Mouse (Mus musculus): ENCODE data around the gene Clca1. TPM values are rescaled to one million over a fixed set of nuclear protein-coding genes. Genes with fewer than 3 reads are reported as not detected.
"Not testable (repeated sequence)": the region's sequence is repeated elsewhere in the genome, so short reads cannot be mapped to it uniquely, and the experiment has no call there.

Gene Clca1
- not detected for polyA plus RNA-seq (2017; shearing (Covaris generic))

GRCm38 (mm10) chr3:145032676-145033075 lies at the start of gene Clca1:
TSS of gene Clca1 (minus strand) at chr3:145032776.
- no peak for ATAC-seq

DNA sequence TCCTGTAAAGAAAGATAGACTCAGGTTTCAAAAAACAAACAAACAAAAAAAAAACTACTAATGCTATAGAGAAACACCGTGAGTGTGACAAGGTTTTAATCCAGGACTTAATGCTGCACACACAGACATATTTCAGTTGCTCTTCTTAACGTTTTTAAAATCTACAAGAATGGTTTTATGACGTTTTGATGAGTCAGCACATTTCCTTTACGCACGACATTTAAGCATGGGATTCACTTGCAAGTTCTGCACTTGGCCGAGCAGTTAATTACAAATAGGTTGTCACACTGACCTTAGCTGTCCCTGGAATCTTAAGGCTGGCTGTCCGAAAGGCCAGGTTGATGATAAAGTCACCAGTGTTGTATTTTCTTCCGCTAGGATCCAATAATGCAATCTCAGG lies 48.3 kb upstream of the Clca1 start:
- ATAC-seq: no peak

DNA sequence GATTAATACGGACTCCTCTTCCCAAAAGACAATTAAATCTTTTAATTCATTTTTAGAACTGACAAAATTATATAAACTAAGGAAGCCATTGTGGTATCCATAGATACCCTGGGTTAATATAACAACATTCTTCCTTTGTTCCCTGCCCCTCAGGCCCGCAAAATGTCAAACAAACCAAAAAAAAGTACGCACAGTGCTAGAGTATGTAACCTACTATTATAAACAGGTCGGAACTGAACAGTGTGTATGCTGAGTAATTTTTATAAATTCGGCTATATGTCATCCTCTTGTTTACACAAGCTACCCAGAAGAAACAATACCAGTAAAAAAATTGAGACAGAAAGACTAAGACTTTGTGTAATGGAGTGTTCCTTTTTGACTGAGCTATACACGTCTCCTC lies 45.8 kb upstream of the Clca1 start:
- ATAC-seq: no peak

DNA sequence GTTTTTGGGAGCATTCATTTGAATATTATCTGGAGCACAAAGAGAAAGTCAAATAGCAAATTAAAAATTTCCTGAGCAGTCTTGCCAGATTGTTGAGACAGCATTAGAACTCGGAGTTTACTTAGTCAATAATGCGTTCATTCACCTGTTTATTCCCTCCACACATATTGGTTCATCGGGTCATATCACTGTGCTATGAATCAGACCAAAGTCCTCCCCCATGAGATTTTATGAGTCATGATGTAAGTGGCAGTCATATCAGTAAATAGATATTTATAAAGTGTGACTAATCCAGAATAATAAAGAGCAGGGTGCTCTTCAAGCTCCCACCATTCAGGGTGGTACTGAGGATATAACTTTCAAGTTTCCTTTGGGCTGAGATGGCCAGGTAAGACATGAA lies 39.8 kb upstream of the Clca1 start:
- ATAC-seq: no peak

DNA sequence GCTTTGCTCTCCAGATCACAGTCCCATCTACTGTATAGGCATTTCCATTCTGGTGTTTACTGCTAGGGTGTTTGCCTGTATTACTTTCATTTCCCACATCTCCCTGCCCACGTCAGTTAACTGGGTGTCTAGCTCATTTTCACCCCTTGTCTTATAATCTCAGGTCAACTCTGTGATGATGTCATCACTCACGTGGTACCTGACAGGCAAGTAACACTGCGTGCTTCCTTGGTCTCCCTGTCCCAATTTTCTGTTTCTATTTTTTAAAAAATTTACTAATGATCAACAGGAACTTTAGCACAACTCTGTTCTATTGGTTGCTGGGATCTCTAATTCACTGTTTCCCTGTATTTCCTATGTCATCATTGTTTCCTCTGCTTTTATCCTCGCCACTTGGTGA lies 36.4 kb upstream of the Clca1 start:
- ATAC-seq: no peak

- ATAC-seq: not testable (repeated sequence)
Measured at GRCm38 (mm10) chr3:145055138-145055537, 22.6 kb upstream of the Clca1 start.

- no peak for ATAC-seq
Measured at GRCm38 (mm10) chr3:145049820-145050219, 17.2 kb upstream of the Clca1 start.

DNA sequence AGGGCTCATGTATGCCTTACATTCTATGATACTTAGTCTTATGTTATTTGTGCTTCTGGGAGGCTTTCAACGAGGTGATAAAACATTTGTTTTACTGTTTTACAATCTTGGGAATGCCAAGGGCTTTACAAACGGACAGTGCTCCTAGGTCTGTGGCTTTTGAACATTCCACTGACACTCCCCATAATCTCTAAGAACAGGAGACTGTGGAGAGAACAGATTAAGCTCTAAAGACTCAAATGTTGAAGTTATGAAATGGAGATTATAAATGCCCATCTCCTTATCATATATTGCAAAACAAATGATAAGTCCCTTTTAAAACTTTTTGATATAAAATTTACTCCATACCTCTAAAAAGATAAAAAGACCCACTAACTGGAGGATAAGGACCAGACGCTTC lies 6.2 kb upstream of the Clca1 start:
- no peak for ATAC-seq

DNA sequence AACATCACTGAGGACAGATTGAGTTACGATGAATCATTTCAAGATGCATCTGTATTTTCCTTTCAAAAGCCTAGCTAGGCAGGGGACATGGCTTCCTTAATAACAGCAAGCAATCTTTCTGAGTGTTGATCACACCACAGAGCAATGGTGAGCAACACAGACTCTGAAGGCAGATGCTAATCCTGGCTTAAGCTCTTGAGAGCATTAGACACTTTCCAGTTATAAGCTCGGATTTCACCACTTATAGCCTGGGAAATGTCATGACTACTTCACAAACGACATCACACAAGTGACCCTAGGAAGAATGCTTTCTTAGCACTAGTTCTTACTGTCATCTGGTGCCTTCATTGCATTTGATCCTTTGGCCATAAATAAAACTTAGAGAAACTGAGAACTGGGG lies 4.5 kb downstream of the Clca1 start:
- no peak for ATAC-seq

GRCm38 (mm10) chr3:145026750-145027149 lies 5.8 kb downstream of the Clca1 start:
- ATAC-seq: no peak

DNA sequence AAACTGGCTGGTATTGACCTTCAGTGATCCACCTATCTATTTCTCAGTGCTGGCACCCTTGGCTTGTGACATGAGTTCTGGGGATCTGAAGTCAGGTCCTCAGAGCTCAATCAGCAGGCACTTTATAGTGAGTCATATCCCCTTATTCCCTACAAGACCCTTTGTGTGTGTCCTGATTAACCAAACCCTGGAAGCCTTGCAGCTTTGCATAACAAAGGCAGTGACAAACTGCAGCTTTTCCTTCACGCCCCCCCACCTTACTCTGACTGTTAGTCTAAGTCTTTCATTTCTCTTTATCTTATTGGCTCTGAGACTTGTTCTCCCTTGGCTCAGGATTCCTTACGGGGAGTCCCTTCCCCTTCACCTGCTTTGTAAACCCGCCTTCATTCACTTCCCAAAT lies 14.8 kb downstream of the Clca1 start:
- ATAC-seq: no peak

GRCm38 (mm10) chr3:145004422-145004821 lies 28.2 kb downstream of the Clca1 start:
- ATAC-seq: no peak

GRCm38 (mm10) chr3:145000912-145001311 lies 31.7 kb downstream of the Clca1 start:
- ATAC-seq: no peak

GRCm38 (mm10) chr3:144993055-144993454 lies 39.5 kb downstream of the Clca1 start:
- ATAC-seq: no peak

GRCm38 (mm10) chr3:144992618-144993017 lies 40.0 kb downstream of the Clca1 start:
- ATAC-seq: no peak

DNA sequence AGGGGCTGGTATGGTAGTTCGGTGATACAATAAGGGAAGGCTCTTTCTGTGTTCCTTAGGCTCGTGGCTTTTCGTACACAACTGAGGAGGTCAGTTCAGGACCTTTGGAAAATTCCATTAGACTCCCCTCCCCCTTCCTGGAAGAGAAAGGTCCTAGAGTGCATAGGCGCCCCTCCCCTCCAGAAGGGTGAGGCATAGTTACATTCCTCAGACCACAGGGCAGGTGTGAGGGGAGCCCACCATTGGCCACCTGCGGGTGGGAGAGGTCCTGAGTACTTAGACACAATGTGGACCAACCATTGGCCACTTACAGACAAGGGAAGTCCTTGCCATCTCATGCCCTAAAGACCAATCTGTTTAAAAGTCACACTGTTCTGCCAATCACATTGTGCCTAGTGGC lies 46.7 kb downstream of the Clca1 start:
- ATAC-seq: no peak

DNA sequence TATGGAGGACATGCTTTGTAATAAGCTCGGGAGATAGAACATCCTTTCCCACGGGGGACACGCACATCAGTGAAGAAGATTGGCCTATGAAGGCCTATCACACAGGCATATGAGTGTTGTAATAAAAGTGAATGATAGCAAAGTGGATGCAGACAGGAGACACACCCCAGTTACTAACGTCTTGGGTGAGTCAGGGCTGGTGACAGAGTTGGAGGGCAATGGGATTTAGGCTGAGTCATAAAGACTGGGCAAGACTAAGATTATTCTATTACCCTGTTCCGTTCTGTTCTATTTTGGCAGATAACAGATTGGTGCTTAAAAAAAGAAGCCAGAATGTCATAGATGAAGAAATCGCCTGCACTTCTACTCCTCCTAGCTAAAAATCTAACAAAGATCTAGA lies 52.0 kb downstream of the Clca1 start:
- ATAC-seq: no peak

DNA sequence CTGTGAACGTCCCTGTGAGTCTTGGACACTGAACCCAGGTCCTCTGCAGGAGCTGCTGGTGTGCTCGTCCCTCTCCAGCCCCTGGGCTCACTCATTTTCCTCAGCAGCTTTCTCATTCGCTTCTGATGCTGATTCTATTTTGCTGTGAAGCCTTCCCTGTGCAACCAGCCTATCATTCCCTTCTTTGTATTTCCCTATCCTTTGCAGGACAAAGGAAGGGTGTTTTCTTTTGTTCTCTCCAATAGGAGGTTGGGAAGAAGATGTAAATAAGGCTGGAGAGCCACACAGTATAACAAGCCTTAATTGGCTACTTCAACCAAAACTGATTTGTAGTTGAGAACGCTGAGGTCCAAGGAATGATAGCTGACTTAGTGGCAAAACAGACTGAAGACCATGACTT lies 54.9 kb downstream of the Clca1 start:
- ATAC-seq: no peak

- no peak for ATAC-seq
Measured at GRCm38 (mm10) chr3:144976091-144976490, 56.5 kb downstream of the Clca1 start.

- ATAC-seq: no peak
Measured at GRCm38 (mm10) chr3:144974945-144975344, 57.6 kb downstream of the Clca1 start, which contains the start of gene Clca4a. TSS of gene Clca4a (minus strand) at chr3:144975045.

GRCm38 (mm10) chr3:144971553-144972270 lies 60.9 kb downstream of the Clca1 start:
- ATAC-seq: no peak

DNA sequence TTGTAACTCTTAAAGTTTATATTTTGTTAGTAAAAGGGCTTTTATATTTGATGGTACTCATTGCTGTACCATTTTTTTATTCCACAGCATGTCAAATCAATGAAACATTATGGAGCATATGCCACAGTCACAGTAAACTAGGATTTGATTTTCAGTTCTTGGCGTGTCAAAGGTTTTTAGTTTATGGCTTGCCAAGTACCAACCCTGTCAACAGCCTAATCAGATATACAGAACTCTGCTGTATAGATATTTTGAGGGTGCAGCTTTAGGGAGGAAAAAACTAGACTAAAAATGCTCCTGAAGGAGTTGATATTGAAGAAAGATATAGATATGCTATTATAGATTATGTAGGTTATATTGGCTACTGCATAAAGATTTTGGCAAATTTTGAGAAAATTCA lies 62.8 kb downstream of the Clca1 start:
- ATAC-seq: no peak

GRCm38 (mm10) chr3:144966074-144966473 lies 66.5 kb downstream of the Clca1 start:
- no peak for ATAC-seq
